Mouse (Mus musculus): ENCODE measurements around the gene E130309D02Rik.

The E130309D02Rik gene

DNA sequence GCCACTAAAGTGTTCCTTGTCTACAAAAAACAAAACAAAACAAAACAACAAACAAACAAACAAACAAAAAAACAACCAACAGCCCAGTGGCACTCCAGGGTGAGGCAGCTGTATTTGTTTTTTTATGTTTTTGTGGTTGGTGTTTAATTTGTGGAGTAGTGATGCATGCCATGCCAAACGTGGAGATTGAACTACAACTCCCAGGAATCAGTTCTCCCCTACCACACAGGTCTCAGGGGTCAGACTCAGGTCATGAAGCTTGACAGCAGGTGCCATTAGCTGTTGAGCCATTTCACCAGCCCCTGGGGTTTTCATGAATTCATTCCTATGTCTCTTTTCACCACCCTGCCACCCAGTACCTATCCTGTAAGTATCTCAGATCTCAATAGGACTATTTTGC lies 49.8 kb downstream of the E130309D02Rik start:
- no peak for DNase-seq

DNA sequence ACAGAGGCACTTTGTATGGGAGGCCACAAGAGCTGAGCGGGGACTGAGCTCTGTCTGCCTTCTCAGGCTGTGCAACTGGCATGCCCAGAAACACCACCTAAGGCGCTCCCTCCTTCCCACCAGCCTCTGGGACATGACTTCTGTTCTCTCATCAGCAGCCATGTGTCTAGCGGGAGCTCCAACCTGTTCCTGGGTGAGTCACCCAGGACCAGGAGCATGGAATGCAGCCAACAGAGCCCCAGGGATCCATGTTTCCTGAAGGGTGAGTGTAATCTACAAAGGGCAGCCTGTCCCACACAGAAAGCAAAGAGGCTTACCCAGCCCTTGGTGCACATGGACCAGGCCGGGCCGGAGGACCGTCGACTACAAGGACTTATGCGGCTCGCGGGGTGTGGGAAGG lies 50.5 kb downstream of the E130309D02Rik start:
- DNase-seq = no peak

DNA sequence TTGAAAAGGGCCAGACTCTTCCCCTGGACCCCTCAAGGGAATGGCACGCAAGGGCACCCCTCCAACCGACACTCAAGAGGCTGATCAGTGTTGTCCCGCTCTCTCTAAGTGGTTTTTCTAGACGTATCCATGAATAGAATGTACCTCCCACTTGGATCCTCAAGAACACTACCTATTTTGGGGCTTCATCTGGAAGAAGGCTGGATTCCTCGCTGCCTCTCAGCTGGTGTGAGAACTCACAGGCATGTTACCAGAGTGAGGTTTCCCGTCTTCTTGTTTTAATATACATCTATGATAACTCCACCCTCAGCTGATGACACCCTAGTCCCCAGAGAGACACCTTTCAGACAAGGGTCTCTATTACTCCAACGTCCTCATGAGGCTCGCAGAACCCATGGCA lies 53.5 kb downstream of the E130309D02Rik start:
- no peak for DNase-seq

DNA sequence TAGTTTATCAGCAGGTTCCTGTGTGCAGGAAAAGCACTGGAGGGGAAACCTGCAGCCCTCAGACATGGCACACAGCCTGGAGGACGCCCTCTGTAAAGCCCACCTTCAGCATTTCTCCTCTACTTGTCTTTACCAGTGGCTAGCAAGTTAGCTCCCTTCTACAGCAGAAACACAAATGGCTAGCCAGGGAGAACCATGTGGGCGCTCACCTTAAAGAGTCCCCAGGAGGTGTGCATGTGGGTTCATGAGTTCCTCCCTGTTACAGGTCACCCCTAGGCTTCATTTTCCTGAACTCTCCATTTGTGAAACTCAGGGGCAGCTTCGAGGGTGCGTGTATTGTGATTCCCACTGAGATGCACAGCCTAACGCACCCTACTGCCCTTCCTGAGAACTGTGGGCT lies 59.4 kb downstream of the E130309D02Rik start:
- no peak for DNase-seq

DNA sequence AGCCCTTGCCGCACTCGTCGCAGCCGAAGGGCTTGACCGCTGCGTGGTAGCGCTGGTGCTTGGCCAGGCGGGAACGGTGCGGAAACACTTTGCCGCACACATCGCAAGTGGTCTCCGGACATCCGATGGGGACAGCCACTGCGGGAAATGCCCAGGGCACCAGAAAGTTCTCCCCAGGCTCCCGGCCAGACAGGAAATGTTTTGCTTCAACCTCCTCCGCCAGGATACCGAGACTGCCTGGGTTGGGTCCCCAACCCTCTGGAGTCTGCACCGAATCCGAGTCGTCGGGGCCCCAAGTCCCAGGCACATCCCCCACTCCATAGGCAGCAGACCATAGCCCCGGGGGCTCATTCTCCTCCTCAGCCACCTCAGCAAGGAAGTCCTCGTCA lies 60.0 kb downstream of the E130309D02Rik start:
- no peak for DNase-seq

DNA sequence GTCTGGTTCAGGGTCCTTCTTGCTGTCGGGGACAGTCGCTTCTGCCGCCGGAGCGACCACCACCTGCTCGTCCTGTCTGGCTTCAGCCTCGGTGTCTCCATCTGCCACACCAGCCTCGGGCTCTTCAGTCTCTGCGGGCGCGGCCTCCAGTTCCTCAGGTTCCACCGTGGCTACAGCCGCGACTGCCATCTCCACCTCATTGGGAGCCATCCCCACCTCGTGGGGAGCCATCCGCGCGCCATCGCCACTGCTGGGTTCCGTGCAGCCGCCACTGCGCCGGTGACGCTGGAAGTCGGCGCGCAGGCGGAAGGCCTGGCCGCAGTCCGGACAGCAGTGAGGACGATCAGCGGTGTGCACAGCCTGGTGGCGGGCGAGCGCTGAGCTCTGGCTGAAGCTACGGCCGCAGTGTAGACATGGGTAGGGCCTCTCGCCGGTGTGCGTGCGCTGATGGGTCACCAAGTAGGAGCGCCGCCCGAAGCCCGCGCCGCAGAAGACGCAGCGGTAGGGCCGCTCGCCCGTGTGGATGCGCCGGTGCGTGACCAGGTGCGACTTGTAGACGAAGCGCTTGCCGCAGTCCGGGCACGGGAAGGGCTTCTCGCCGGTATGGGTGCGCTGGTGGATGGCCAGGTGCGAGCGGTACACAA lies 60.6 kb downstream of the E130309D02Rik start:
- no peak for DNase-seq

DNA sequence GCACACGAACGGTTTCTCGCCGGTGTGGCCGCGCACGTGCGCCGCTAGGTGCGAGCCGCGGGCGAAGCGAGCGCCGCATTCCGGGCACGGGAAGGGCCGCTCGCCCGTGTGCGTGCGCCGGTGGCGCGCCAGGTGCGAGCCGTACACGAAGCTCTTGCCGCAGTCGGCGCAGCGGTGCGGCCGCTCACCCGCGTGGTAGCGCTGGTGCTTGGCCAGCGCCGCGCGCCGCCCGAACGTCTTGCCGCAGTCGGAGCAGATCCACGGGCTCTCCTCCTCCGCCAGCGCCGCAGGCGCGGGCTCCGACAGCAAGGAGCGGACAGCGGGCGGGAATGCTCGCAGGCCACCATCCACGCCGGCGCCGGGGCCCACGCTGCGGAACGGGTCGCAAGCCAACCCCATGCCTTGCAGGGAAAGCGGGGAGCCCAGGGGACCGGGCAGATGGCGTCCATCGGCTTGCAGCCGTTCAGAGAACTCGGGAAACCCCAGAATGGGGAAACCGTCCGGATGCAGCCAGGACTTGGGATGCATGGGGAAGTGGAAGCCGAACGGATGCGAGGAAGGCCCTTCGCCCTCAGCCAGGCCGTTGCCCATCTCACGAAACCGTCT lies 61.2 kb downstream of the E130309D02Rik start:
- DNase-seq = no peak

DNA sequence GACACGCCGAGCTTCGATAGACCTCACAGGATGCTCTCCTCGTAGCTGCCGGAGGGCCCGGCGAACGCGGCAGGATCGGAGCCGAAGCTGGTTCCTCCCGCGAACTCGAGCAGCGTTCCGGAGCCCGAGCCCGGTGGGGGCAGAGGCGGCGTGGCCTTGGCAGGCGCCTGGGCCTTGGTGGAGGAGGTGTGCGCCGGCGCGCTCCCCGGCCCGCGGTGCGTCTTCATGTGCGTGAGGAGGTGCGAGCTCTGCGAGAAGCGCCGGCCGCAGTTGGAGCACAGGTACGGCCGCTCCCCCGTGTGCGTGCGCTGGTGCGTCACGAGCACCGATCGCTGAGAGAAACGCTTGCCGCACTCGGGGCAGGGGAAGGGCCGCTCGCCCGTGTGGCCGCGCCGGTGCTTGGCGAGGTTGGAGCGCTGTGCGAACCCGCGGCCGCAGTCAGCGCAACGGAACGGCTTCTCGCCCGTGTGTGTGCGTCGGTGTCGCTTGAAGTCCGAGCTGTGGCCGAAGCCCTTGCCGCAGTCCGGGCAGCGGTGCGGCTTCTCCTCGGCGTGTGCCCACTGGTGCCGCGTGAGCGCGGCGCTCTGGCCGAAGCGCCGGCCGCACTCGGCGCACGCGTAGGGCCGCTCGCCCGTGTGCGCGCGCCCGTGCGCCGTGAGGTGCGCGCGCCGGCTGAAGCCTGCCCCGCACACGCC lies 61.8 kb downstream of the E130309D02Rik start:
- no peak for DNase-seq

DNA sequence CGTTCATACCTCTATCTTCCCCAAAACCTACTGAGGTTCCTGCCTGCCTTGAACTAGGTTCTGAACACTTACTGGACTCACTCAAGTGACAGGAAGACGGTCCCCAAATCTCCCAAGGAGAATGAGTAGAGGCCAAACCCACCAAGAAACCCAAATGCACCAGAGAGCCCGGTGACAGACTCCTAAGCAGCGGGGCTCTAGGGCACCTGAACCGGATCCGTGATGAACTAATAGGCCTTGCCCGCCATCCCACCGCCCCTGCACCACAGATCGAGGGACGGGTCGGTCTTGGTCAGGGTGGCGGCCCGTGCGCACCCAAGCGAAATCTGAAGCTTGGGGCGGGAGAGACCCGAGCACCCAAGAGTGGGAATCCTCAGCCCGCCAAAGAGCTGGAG lies 62.4 kb downstream of the E130309D02Rik start:
- DNase-seq = no peak

DNA sequence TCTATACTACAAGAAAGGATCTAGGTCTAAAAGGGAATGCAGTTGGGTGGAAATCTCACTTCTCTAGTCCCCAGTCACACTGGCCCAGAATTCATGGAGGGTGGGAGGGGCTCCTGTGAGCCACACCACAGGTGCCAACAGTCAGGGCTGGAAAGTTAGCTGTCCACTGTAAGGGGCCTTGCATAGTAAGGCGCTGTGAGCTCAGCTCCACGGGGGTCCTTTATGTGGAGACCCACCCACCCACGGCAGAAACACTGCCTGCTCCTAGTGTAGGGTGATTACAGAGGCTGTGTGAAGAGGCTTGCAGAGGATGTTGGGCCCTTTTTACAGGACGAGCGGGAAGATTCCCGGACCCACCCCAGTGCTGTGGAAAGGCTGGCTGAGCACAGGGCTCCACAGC lies 63.1 kb downstream of the E130309D02Rik start:
- no peak for DNase-seq

Measured in lung, adult 18-20 months (tissue).